Mouse (Mus musculus): ENCODE results near the gene Emc6. TPM values are rescaled to one million over a fixed set of nuclear protein-coding genes. Genes with fewer than 3 reads are reported as not detected.
A peak's percentile ranks its signal among the peaks of the same experiment; 100 is the strongest.

The Emc6 gene
- total and polyA plus RNA-seq, 3 experiments = 50.5 to 98.5 (median 80.5) TPM

GRCm38 (mm10) chr11:73175612-73176011 is 1.2 kb downstream of the Emc6 start:
- no peak for DNase-seq
- H3K27ac ChIP-seq = no peak overlapping the region
- peaks cover 23% of the 10 kb centered on the region for H3K4me1 ChIP-seq (ENCODE audit: control insufficient read depth, insufficient read depth, low read length)
- intact Hi-C loops (cut with DNase I) = no loop called here
- 38% methylated on average over 8 of the region's 8 CpGs for WGBS
- TF ChIP-seq POLR2A (IDR thresholded peaks at IDR 0.05; ENCODE audit: insufficient read depth, low read depth, low read length) = no peak
- TF ChIP-seq CTCF (IDR thresholded peaks at IDR 0.05) = no peak
- no peak for TF ChIP-seq EP300 (IDR thresholded peaks at IDR 0.05; ENCODE audit: insufficient read depth, low read depth, low read length)
- H3K4me3 ChIP-seq = peak overlapping the region; percentile 94
- peaks cover 2% of the 10 kb centered on the region for H3K79me2 ChIP-seq (replicated peaks; ENCODE audit: control insufficient read depth, insufficient read depth, low read length)
- no peak overlapping the region for H3K9ac ChIP-seq (ENCODE audit: low read depth, low read length)
- peaks cover 10% of the 10 kb centered on the region for H3K36me3 ChIP-seq (ENCODE audit: control insufficient read depth, insufficient read depth, low read length)
- no peaks in the 10 kb centered on the region for H3K27me3 ChIP-seq (ENCODE audit: control insufficient read depth, insufficient read depth, low read length)

DNA sequence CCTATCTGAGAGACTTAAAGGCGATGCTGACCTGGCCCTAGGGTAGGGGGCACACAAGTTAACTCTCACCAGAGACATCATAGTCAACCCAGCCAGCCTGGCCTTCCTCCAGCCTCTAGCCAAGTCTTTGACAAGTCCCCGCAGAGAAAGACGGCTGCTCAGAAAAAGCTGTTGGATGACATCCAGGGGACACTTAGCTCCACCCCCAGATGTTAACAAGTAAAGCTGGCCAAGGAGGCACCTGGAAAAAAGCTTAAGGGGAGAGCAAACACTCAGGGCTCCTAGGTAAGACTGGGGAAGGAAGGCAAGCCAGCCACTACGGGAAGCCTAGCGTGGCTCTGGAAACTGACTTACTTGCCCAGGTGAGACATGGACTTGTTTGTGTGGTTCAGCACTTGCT is 4.7 kb downstream of the Emc6 start:
- TF ChIP-seq EP300 (IDR thresholded peaks at IDR 0.05; ENCODE audit: insufficient read depth, low read depth, low read length) (0 out of 2 replicates have a peak, but pooled peaks have one; percentile 44), POLR2A (IDR thresholded peaks at IDR 0.05; ENCODE audit: insufficient read depth, low read depth, low read length) (peak; percentile 18; the same call in 1 of the 2 replicates), CTCF (IDR thresholded peaks at IDR 0.05) (no peak)
- Histone ChIP-seq H3K4me3 (no peak overlapping the region), H3K27me3 (ENCODE audit: control insufficient read depth, insufficient read depth, low read length) (no peaks in the 10 kb centered on the region), H3K36me3 (ENCODE audit: control insufficient read depth, insufficient read depth, low read length) (peaks cover 10% of the 10 kb centered on the region), H3K27ac (peak overlapping the region; percentile 61), H3K79me2 (replicated peaks; ENCODE audit: control insufficient read depth, insufficient read depth, low read length) (peaks cover 2% of the 10 kb centered on the region), H3K4me1 (ENCODE audit: control insufficient read depth, insufficient read depth, low read length) (peaks cover 19% of the 10 kb centered on the region), H3K9ac (ENCODE audit: low read depth, low read length) (no peak overlapping the region; the same call in 1 of the 2 replicates)
- DNase-seq = peak; percentile 65 to 80
- 20% methylated on average over 5 of the region's 5 CpGs for whole genome bisulfite sequencing
- intact Hi-C loops (cut with DNase I) = no loop called here

DNA sequence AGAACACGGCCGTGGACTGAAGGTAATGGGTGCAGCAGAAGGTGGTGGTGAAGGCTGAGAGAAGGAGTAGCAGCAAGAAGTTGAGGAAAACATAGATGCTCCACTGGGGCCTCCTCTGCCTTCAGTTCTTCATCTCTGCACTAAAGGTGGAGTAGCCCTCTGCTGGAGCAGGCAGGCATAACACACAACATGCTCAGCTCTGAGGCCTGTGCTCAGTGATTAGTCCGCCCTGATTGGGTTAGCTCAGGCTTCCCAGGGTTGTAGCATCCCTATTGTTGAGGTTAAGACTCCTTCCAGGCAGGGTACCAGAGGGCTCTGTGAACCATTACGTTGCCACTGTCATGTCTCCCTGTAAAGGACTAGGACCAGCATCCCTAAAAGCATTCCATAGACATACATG is 7.6 kb downstream of the Emc6 start:
- peaks cover 5% of the 10 kb centered on the region; the same call in 1 of the 2 replicates for H3K36me3 ChIP-seq (ENCODE audit: control insufficient read depth, insufficient read depth, low read length)
- H3K27ac ChIP-seq = no peak overlapping the region
- TF ChIP-seq POLR2A (IDR thresholded peaks at IDR 0.05; ENCODE audit: insufficient read depth, low read depth, low read length) (no peak), CTCF (IDR thresholded peaks at IDR 0.05) (peak; percentile 79)
- no peak overlapping the region for H3K4me3 ChIP-seq
- H3K79me2 ChIP-seq (replicated peaks; ENCODE audit: control insufficient read depth, insufficient read depth, low read length) = no peaks in the 10 kb centered on the region
- intact Hi-C loops (cut with DNase I) = loop anchor here (5.0 kb wide), 1 partner anchor 33 kb away; no protein-coding TSS in a partner anchor
- H3K4me1 ChIP-seq (ENCODE audit: control insufficient read depth, insufficient read depth, low read length) = peaks cover 16% of the 10 kb centered on the region
- peak; percentile 43 to 59 for DNase-seq
- 53% methylated on average over 4 of the region's 4 CpGs for WGBS
- H3K9ac ChIP-seq (ENCODE audit: low read depth, low read length) = no peak overlapping the region
- no peaks in the 10 kb centered on the region for H3K27me3 ChIP-seq (ENCODE audit: control insufficient read depth, insufficient read depth, low read length)

DNA sequence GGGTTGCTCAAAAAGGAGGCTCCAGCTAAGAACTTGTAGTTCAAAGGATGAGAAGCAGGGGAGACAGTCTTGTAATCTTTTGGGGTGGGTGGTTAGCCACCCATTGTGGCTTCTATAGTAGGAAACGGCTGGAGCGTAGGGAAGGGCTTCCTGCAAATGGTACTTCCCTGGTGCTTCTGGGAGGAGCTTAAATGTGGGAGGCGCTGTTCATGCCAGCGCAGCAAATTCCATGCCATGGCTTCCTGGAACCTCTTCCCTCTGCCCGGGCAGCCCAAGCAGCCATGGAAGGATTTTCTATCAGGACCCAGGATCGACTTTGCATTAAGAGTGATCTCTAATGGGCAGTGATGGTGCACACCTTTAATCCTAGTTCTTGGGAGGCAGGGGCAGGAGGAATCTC is 8.3 kb downstream of the Emc6 start:
- Histone ChIP-seq H3K9ac (ENCODE audit: low read depth, low read length) (no peak overlapping the region), H3K27me3 (ENCODE audit: control insufficient read depth, insufficient read depth, low read length) (no peaks in the 10 kb centered on the region), H3K36me3 (ENCODE audit: control insufficient read depth, insufficient read depth, low read length) (peaks cover 5% of the 10 kb centered on the region; the same call in 1 of the 2 replicates), H3K4me3 (no peak overlapping the region), H3K79me2 (replicated peaks; ENCODE audit: control insufficient read depth, insufficient read depth, low read length) (no peaks in the 10 kb centered on the region), H3K4me1 (ENCODE audit: control insufficient read depth, insufficient read depth, low read length) (peaks cover 16% of the 10 kb centered on the region), H3K27ac (no peak overlapping the region)
- no peak for DNase-seq
- no peak for TF ChIP-seq POLR2A (IDR thresholded peaks at IDR 0.05; ENCODE audit: insufficient read depth, low read depth, low read length)
- no peak for TF ChIP-seq EP300 (IDR thresholded peaks at IDR 0.05; ENCODE audit: insufficient read depth, low read depth, low read length)
- no peak for TF ChIP-seq CTCF (IDR thresholded peaks at IDR 0.05)
- intact Hi-C loops (cut with DNase I) = loop anchor here (5.0 kb wide), 1 partner anchor 34 kb away; no protein-coding TSS in a partner anchor
- 68% methylated on average over 6 of the region's 6 CpGs for WGBS

DNA sequence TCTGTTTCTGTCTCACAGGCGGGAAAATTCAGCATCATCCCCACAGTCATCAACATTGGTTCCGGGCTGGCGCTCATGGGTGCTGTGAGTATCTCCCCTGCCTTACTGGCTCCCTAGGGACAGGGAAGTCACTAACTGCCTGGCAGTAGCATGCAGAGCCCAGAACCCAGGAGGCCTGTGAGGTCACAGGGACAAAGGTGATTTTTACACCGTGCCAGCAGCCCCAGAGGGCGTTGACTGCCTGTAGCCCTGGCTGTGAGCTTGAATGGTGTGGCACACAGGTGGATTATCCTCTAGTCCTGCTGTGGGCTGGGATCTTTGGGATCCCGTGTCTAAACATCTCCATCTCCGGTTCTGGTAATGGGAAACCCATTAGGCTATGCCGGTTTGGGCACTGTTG is 8.8 kb downstream of the Emc6 start:
- Histone ChIP-seq H3K27me3 (ENCODE audit: control insufficient read depth, insufficient read depth, low read length) (no peaks in the 10 kb centered on the region), H3K4me3 (no peak overlapping the region), H3K9ac (ENCODE audit: low read depth, low read length) (no peak overlapping the region), H3K4me1 (ENCODE audit: control insufficient read depth, insufficient read depth, low read length) (peaks cover 16% of the 10 kb centered on the region), H3K27ac (no peak overlapping the region), H3K79me2 (replicated peaks; ENCODE audit: control insufficient read depth, insufficient read depth, low read length) (no peaks in the 10 kb centered on the region), H3K36me3 (ENCODE audit: control insufficient read depth, insufficient read depth, low read length) (peaks cover 5% of the 10 kb centered on the region; the same call in 1 of the 2 replicates)
- intact Hi-C loops (cut with DNase I) = loop anchor here (5.0 kb wide), 1 partner anchor 34 kb away; no protein-coding TSS in a partner anchor
- TF ChIP-seq POLR2A (IDR thresholded peaks at IDR 0.05; ENCODE audit: insufficient read depth, low read depth, low read length) = no peak
- no peak for TF ChIP-seq EP300 (IDR thresholded peaks at IDR 0.05; ENCODE audit: insufficient read depth, low read depth, low read length)
- TF ChIP-seq CTCF (IDR thresholded peaks at IDR 0.05) = no peak
- WGBS = 86% methylated on average over 8 of the region's 8 CpGs
- no peak for DNase-seq

GRCm38 (mm10) chr11:73162284-73162683 is 14.6 kb downstream of the Emc6 start:
- DNase-seq = no peak
- H3K4me1 ChIP-seq (ENCODE audit: control insufficient read depth, insufficient read depth, low read length) = no peaks in the 10 kb centered on the region
- no peaks in the 10 kb centered on the region for H3K36me3 ChIP-seq (ENCODE audit: control insufficient read depth, insufficient read depth, low read length)
- H3K9ac ChIP-seq (ENCODE audit: low read depth, low read length) = no peak overlapping the region
- H3K4me3 ChIP-seq = no peak overlapping the region
- intact Hi-C loops (cut with DNase I) = no loop called here
- TF ChIP-seq CTCF (IDR thresholded peaks at IDR 0.05) (no peak), POLR2A (IDR thresholded peaks at IDR 0.05; ENCODE audit: insufficient read depth, low read depth, low read length) (no peak), EP300 (IDR thresholded peaks at IDR 0.05; ENCODE audit: insufficient read depth, low read depth, low read length) (no peak)
- WGBS = 79% methylated on average over 5 of the region's 5 CpGs
- H3K79me2 ChIP-seq (replicated peaks; ENCODE audit: control insufficient read depth, insufficient read depth, low read length) = no peaks in the 10 kb centered on the region
- H3K27ac ChIP-seq = no peak overlapping the region
- H3K27me3 ChIP-seq (ENCODE audit: control insufficient read depth, insufficient read depth, low read length) = no peaks in the 10 kb centered on the region
